Mouse (Mus musculus): Measurements from ENCODE around the gene Pgap1.

Pgap1 gene

DNA sequence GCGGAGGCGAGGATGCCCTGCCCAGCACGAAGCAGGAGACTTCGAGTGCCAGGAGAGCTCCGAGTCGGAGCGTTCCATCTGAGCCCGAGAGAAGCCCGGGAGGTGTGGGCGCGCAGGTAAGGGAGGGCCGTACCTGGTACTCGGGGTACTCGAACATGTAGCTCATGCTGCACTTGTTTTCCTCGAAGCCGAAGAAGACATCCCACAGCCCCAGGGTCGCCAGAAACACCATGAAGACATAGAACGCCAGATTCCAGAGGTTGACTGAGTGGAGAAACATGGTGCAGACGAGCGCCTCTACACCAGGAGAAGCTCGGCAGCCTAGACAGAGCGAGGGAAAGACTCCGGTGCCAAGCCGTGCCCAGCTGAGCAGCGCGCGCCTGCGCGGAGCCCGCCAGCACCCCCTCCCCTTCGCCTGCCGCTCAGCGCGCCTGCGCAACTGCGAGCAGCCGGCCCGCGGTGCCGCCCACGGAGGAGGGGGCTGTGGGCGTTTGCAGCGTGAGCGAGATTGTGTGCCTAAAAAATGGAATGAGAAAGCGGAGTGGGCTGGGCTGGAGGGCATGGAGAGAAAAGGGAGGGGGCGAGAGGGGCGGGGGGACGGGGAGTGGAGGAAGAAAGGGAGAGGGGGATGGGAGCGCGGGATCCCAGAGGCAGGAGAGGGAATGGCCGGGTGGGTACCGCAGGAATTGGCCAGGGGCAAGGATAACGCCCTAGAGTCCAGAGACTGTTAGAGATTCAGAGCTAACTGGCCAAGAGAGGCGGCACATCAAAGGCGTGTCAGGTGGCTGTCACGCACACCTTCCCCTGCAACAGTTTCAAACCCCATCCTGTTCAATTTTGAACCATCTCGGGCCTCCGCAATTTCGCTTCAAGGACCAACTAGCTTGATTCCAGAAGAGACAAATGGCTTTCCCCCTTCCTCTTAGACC is at the start of gene Pgap1:
Gene Pgap1 (minus strand): TSS at position 384 of the 929 bp plus-strand sequence.
- peak; percentile 80 for DNase-seq (ENCODE audit: low read depth, low spot score)

DNA sequence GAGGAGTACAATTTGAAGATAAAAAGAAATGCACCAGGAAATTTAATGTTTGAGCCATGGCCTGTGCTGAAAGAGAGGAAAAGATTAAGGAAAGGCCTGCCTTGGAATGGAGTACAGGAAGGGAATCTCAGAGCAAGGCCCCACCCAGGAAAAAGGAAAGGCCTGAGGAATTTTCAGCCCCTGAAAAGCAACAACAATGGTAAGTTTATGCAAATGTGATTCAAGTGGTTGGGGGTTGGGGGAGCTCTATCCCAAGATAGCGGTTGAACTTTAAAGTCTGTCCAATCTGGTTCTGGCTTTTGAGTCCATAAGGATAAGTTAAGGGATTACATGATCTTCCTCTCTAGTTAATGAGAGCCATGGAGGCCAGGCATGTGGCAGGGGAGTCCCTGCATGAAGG is 49.5 kb upstream of the Pgap1 start:
- no peak for DNase-seq (ENCODE audit: low read depth, low spot score)

DNA sequence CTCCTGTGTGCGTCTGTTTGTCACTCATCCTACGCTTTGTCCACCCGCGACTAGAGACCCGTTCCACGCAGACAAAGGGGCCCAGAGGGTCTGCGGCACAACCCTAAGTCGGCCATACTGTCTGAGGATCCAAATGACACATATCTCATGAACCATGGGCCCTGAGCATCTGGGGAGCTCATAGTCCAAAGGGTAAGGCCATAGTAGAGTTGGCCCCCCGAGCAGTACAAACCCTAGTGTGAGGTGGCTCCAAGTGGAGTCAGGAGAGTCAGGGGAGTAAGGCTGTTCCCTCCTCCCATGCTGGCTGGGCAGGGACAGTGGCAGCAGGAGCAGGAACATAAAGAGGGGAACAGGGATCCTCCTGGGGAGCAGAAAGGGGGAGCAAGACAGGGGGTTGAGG is 44.2 kb upstream of the Pgap1 start:
- no peak for DNase-seq (ENCODE audit: low read depth, low spot score)

DNA sequence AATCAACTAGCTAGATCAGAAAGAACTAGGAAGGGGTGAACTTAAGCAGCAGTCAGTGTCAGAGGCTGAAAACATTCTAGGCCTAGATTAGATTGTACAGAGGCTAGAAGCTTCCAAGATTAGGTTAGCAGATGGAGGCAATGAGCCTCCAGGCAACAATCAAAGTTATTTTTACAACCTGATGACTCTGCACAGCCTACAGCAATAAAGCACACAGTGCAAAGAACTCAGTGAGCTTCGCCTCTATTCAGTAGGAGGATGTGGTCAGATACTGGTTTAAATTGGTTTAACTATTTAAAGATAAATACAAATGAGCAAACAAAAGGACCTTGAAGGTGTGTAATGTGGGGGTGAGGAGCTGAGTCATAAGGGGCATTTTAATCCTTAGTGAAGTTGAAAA is 42.8 kb upstream of the Pgap1 start:
- no peak for DNase-seq (ENCODE audit: low read depth, low spot score)

DNA sequence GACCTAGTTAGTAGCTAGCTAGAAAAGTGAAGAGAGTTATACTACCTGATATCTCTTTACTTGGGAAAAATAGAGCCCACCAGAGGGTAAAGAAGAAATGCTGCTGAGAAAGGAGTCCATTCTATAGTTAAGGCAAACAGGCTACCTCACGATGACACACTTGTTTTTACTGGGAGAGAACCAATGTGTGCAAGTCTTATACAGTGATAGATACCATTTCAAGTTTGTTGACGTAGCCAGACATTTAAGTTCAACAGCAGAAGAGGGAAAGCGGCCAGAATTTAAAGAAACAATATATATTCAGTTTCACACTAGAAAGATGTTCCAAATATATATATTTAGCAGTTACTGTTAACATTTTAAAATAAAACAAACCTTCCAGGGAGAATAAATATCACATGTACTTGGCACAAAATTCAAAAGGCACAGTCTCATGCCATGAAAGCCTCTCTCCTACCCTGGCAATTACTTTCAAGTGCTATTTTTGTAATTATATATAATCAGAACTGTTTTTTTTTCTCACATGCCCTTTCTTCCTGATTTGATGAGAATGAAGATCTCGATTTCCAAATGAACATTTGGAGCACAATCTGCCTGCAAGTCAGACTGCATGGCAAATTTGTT is 40.2 kb upstream of the Pgap1 start:
- no peak for DNase-seq (ENCODE audit: low read depth, low spot score)

DNA sequence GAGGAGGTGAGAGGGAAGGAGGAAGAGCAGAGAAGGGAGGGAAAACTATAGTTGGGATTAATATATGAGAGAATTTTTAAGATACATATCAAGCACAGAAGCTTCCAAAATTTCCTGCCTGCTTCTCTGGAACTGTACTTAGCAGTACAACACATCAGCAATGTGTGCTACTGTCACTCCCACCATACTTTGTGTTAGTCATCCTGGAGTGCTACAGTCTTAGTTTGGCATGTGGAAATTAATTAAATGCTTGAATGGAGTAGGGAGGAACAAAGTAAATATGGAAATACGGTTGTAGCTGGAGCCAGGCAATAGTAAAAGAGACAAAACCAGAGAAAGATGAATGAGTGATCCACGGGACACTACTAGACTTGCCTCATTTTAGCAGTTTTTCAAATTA is 38.7 kb upstream of the Pgap1 start:
- no peak for DNase-seq (ENCODE audit: low read depth, low spot score)

DNA sequence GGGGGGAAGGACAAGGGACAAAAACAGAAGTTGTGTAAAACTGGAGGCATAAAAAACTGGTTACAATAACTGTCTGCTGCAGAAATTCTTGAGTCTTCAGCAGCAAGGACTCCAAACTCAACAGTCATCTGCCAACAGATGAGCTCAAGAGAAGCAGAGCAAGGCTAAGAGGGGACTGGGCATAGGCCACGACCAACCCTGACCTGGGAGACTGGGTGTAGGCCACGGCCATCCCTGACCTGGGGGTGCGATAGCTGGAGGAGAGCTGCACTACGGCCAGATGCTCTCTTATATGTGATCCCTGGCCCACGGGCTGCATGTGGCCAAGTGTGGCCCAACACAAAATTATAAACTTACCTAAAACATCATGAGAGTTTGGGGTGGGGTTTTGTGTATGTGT is 29.6 kb upstream of the Pgap1 start:
- DNase-seq (ENCODE audit: low read depth, low spot score), result no peak

DNA sequence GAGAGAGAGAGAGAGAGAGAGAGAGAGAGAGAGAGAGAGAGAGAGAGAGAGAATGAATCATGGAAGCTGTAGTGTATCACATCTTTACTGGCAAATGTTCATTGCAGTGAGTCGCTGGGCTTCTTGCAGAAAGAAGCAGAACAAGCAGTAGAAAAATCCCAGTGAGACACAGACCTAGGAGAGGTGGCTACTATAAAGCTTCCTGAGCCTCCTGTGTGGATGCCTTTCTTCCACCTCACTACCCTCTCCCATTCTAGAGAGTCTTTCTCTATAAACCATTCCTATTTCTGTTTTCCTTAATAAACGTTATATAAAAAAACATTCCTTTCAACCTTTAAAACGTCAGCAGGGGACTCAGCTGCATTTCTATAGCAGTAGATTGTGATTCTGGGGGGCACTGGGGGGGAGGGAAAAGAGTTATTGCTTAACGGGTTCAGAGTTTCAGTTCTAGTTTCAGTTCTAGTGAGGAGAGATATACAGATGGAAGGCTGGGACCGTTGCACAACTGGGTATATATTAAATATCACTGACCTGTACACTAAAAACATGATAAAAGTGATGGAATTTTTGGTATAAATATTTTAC is 28.6 kb upstream of the Pgap1 start:
- DNase-seq (ENCODE audit: low read depth, low spot score), result no peak

DNA sequence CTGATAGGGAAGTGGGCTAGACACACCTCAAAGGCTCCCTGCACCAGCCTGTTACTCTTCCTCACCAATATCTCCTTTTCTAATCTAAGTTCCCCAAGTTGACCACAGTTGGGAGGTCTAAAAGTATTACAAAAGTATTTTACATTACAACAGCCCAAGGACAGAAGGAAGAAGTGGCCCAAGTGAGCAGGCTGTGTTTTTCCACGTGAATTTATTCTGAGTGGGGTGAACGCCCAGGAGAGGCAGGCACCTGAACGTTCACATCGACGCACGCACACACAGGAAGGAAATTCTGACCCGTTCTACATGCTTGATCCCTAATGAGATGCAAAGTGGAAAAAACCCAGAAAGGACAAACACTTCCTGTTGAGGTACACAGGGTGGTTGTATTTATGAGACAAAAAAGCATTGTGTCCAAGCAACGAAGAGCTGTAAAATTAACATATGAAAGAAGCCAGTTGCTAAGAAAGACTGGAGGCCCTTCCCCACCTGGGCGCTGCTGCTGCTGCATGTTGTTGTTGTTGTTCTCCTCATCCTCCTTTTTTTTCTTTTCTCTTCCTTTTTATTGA is 27.9 kb upstream of the Pgap1 start:
- DNase-seq (ENCODE audit: low read depth, low spot score), result no peak

DNA sequence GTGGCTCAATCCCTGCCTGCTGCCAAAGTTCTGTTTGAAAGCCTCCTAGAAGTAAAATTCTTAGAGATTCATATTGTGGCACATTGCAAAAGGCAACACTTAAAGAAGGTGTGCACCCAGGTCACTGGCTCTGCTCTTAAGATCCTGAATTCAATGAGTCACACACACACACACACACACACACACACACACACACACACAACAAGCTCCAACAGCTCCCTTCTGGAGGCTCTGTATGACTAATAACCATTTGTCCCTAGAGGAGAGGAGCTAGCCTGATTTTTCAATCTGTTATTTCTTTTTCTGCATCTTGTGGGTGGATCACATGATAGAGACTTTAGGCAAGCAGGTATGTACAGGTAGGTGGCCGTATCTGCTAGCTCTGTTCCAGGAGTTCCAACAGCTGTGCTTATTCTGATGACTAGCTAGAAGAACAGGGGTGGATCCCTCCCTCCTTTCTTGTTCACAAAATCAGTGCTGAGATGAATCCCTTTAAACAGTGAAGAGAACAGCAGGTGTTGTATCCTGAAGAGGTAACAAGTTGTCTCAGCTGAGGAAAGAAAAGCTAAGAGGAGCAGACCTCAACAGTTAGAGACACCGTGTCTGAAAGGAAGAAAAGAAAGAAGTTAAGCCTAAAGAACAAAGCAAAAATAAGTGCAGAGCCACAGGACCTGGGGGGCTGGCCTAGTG is 27.2 kb upstream of the Pgap1 start:
- DNase-seq (ENCODE audit: low read depth, low spot score), result no peak

DNA sequence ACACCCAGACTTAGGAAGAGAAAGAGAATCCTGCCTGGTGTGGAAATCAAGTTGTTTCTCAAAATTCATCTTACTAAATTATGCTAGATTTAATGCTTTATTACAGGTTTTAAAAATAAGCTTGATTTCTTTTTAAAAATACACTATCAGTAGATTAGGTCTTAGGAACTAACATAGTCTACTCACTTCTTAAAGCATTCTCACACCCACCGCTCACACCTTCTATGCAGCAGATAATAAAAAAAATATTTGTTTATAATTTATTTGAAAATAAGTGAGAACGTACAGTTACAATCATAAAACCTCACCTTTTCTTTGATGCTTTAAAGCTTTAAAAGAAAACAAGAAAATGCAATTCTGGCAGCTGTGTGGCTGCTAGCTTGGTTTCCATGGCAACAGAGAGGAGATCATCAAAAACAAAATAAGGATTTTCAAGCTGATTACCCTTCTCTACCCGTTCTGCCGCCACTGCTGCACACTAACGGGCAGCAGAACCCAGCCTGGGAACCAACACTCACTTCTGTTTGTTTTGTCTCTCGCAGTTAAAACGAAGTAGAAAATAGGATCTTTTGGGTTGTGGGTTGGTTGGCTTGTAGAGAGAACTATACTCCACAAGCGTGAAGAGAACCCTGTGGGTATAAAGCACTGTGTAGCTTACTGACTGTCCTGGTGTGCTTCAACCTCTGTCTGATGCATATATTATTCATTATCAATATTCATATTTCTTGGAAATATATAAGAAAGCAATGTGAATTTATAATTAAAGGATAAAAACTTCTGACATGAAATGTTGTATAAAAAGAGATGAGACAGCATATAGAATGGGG is 21.1 kb upstream of the Pgap1 start:
- DNase-seq (ENCODE audit: low read depth, low spot score), result no peak

DNA sequence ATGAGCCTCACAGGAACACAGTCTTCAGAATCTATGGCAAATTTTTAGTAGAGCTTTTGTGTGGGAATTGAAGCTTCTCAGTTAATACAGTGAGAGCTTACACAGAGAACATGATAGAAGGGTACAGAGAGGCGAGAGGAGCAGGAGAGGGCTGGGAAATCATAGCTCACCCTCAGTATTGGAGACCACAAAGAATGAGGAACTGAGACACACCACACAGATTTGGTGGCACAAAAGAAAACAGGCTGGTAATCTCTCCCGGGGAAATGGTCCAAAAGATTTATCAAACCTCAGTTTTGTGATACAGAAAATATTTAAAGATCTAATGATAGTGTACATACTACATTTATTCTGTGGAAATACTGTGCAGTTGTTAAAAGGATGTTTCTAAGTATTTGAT is 11.6 kb upstream of the Pgap1 start:
- no peak for DNase-seq (ENCODE audit: low read depth, low spot score)

DNA sequence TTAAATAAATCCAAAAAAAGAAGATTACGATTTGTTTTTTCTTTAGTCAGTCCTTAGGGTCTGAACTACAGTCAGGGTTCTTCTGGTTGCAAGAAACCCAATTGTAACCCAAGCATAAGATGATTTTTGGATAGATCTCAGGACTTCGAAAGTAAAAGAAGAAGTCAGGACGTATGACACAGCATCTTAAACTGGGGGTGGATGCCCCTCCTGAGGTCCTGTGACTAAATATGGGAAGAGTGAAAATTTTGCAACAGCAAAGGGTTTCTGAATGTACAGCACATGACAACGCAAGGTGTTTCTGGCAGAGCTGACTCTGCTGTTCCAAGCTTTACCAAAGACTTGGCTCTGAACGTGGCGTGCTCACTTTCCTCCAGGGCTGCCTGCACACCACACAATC is 6.4 kb upstream of the Pgap1 start:
- no peak for DNase-seq (ENCODE audit: low read depth, low spot score)

DNA sequence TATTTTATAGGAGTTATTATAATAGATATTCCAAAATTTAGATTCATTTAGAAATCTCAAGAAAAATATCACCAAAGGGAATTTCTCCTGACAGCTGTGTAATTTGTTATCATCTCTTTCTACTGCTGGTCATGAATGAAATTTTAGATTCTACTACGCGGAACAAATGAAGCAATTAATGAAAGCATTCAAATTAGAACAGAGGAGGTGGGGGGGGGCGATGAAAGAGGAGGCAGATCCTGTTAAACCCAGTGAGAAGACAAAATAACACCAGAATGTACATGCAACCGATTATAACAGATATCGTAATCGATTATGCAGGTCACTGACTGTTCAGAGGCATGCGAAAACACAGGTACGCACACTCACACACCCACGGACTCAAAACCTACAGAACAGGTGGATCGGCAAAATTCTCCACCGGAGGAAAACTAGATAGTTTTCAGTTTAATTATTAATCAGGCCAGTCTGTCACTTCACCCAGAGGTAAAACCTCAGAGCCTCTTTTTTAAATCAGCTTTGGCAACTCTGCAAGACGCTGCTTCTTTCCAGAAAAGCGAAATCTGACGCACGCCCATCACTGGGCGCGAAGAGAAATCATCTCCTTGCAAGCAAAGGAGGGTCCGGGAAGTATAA is 780 bp downstream of the Pgap1 start:
- no peak for DNase-seq (ENCODE audit: low read depth, low spot score)

DNA sequence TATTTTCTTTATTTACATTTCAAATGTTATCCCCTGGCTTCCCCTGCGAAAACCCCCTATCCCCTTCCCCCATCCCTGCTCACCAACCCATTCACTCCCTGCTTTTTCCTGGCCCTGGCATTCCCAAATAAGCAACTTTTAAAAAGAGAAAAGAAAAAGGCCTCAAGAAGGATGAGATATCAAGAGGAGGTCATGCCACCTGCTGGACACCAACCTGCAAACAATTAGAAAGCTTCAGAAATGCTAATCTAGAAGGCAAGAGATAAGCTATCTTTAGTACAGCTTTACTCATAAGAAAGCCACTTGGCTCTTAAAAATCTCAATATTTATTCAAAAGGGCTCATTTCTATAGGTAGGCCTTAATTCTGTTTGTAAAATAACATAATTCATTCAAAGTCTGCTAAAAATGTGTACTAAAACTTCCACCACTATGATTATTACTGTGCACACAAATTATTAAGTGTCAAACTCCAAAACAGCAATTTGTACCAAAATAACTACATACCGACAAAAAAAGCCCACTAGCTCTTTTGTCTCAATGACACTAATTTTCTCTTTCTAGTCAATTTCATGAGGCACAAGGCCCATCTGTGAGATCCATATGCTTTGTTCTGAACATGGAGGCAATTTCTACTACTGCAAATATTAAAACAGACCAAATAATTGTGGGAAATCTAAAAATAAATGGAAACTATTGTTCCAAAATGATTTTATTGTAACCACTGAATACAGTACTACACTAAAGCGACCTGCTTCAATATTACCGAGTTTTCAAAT is 1.9 kb downstream of the Pgap1 start:
- no peak for DNase-seq (ENCODE audit: low read depth, low spot score)

DNA sequence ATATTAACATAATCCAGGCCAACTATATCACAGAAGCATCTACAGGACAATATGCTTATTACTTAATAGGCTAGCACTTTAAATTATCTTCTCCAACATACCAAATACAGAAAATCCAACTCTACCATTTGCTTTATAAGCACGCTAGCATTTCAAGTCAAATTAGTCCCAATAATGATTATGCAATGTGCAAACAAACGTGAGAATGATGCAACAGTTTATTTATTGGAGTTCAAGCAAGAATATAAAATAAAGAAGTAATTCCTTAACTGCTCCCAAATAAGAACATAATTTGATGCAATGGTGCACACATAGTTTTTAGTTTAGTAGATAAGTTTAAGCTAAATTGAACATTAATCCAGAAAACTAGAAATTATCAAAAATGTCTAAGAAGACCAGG is 4.9 kb downstream of the Pgap1 start:
- no peak for DNase-seq (ENCODE audit: low read depth, low spot score)

DNA sequence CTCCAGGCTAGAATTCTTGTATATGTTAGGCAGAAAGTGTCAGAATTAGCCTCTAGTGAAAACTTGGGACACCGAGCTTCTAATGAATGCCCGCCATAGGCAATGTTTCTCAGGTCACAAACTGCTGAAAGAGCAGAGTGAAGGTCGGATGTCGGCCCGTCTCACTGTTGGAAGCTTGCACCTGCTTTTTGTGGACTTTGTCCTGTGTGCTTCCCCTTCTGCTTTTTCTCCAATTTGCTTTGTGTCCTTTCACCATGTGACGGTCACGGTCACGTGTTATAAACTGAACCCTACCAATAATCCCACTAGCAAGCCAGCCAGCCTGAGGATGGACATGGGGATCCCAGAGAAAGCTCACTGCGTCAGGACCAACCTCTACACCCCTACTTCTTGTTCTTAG is 12.3 kb downstream of the Pgap1 start:
- no peak for DNase-seq (ENCODE audit: low read depth, low spot score)

DNA sequence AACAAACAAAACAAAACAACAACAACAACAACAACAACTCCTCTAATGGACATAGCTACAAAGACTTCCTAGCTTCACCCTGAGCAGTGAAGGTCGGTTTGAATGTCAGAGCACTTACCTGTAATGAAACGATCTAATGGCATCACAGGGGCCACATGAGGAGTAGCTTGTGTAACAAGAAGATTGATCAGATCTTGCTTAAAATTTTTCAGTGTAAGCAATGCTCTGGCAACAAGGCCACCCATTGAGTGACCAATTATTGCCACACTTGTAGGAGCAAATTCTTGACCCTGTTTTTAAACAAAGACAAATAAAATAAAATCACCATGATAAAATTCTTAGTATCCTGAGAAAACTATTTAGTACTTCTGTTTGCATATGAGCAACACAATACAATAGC is 14.6 kb downstream of the Pgap1 start:
- no peak for DNase-seq (ENCODE audit: low read depth, low spot score)

DNA sequence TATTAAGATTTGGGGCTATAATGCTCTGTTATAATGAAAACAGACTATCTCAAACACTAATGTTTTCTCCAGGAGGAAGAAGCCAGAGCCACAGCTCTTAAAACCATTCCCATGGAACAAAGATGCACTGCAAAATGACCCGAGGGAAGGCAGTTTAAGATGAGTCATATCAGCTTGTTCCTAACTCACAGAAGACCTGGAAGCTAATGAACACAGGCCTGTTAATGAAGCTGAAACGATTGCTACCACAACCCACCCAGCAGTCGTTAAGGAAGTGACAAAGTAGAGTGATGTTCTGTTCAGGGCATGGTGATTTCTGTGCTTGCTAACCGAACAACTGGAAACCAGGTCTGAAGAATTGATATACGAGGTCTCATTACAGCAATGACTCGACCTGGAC is 26.3 kb downstream of the Pgap1 start:
- DNase-seq (ENCODE audit: low read depth, low spot score), result no peak

DNA sequence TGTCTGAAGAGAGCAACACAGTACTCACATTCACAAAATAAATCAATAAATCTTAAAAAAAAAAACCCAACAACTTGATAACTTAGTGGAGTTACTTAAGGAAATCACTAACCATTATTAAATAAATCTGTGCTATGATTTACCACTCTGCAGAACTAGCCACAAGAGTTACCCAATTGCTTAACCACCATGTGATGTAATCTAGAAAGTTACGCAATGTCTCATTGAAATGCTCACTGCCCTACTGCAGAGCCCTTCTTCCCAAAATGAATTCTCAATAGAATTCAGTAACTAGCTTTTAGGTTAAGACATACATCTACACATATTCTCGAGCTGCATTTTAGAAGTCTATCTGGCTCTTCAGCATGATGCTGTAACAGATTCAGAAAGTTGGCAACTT is 33.8 kb downstream of the Pgap1 start:
- DNase-seq (ENCODE audit: low read depth, low spot score), result no peak

All from retina, adult 2 months (tissue).